Mouse (Mus musculus) CH12.LX (cell line): ENCODE measurements at regions not wholly inside any gene's neighbourhood (a gene's known extent, or its start where the extent isn't known, plus 50 kb on each side); places are given as distances from the start of the nearest gene placed in this dataset.

Experiments
- DNase-seq: peaks from one replicate; pipeline ENCODE4 v3.0.0-alpha.2; 2013; ENCODE audit errors: extremely low read depth
- H3K27ac ChIP-seq: 2 replicates; pipeline ENCODE4 v1.5.1; 2012; ENCODE audit warnings: low read depth, mild to moderate bottlenecking, control low read depth, moderate library complexity; ENCODE audit not compliant: insufficient read depth
- H3K27me3 ChIP-seq: replicated peaks from 2 replicates; pipeline ENCODE3; 2012; ENCODE audit warnings: inconsistent platforms
- H3K36me3 ChIP-seq, 2 experiments: replicated peaks in 1 of 2; 2 replicates each; pipeline versions ENCODE3 to v1.6.1; 2012; ENCODE audit warnings: inconsistent platforms in 1 of 2, low read length in 1 of 2, mild to moderate bottlenecking in 1 of 2, mixed read lengths in 1 of 2, moderate library complexity in 1 of 2; ENCODE audit not compliant: control insufficient read depth in 1 of 2, insufficient read depth in 1 of 2
- H3K4me1 ChIP-seq, 2 experiments: 2 replicates each; pipeline ENCODE4 v1.6.1; 2012; ENCODE audit warnings: inconsistent platforms in 1 of 2, moderate library complexity in 1 of 2; ENCODE audit not compliant: insufficient read depth in 2 of 2, control insufficient read depth in 1 of 2
- H3K4me2 ChIP-seq: 2 replicates; pipeline ENCODE4 v1.6.1; 2012; ENCODE audit warnings: low read depth, mild to moderate bottlenecking, control low read depth; ENCODE audit not compliant: poor library complexity, insufficient read depth, severe bottlenecking
- H3K4me3 ChIP-seq, 3 experiments: fragments of 150-350 bp in 1 of 3; sonication (generic) in 1 of 3; replicated peaks in 1 of 3; 2 replicates each; pipeline versions ENCODE3 to v1.5.1; 2011 to 2012; ENCODE audit warnings: low read depth in 2 of 3, low read length in 2 of 3, mild to moderate bottlenecking in 2 of 3, moderate library complexity in 2 of 3, control low read depth in 1 of 3, improper control_type of control experiment in 1 of 3, inconsistent platforms in 1 of 3, mixed read lengths in 1 of 3; ENCODE audit not compliant: poor library complexity in 1 of 3
- H3K79me2 ChIP-seq: replicated peaks from 2 replicates; pipeline ENCODE4 v1.6.1; 2012; ENCODE audit warnings: mild to moderate bottlenecking, moderate library complexity; ENCODE audit not compliant: control insufficient read depth, poor library complexity, insufficient read depth, severe bottlenecking; ENCODE audit errors: extremely low read depth
- H3K9ac ChIP-seq: 2 replicates; pipeline ENCODE4 v1.6.1; 2012; ENCODE audit warnings: low read depth, mild to moderate bottlenecking, control low read depth, moderate library complexity; ENCODE audit not compliant: insufficient read depth
- H3K9me3 ChIP-seq: replicated peaks from 2 replicates; pipeline ENCODE3; 2012; ENCODE audit warnings: low read length, inconsistent platforms, mixed read lengths
- BHLHE40 ChIP-seq: IDR thresholded peaks from 2 replicates; pipeline ENCODE4 v1.6.1; 2011; ENCODE audit warnings: mild to moderate bottlenecking, low read depth, low read length, improper control_type of control experiment
- CHD1 ChIP-seq: IDR thresholded peaks from 2 replicates; pipeline ENCODE4 v1.6.1; 2012; ENCODE audit warnings: low read depth, low read length, improper control_type of control experiment, inconsistent platforms
- CHD2 ChIP-seq: IDR thresholded peaks from 2 replicates; pipeline ENCODE4 v1.6.1; 2011; ENCODE audit warnings: low read length, improper control_type of control experiment
- CTCF ChIP-seq, 2 experiments: IDR thresholded peaks in 1 of 2; conservative IDR thresholded peaks in 1 of 2; 2 replicates each; pipeline ENCODE4 v1.5.1; 2011 to 2012; ENCODE audit warnings: low read depth in 2 of 2, low read length in 2 of 2, improper control_type of control experiment in 1 of 2, inconsistent platforms in 1 of 2, mild to moderate bottlenecking in 1 of 2, moderate library complexity in 1 of 2
- E2F4 ChIP-seq: IDR thresholded peaks from 2 replicates; pipeline ENCODE4 v1.6.1; 2011; ENCODE audit warnings: low read depth, low read length, improper control_type of control experiment; ENCODE audit not compliant: insufficient replicate concordance
- ELF1 ChIP-seq: IDR thresholded peaks from 2 replicates; pipeline ENCODE4 v1.6.1; 2014; ENCODE audit warnings: low read depth, mild to moderate bottlenecking, inconsistent platforms, low read length, improper control_type of control experiment
- EP300 ChIP-seq: IDR thresholded peaks from 2 replicates; pipeline ENCODE4 v1.6.1; 2011; ENCODE audit warnings: low read length, improper control_type of control experiment
- ETS1 ChIP-seq: conservative IDR thresholded peaks from 2 replicates; pipeline ENCODE4 v1.6.1; 2012; ENCODE audit warnings: low read depth, mild to moderate bottlenecking, inconsistent platforms, low read length, improper control_type of control experiment, moderate library complexity
- GABPA ChIP-seq: IDR thresholded peaks from 2 replicates; pipeline ENCODE4 v1.6.1; 2012; ENCODE audit warnings: low read depth, low read length, improper control_type of control experiment, inconsistent platforms; ENCODE audit not compliant: insufficient replicate concordance
- HCFC1 ChIP-seq: IDR thresholded peaks from 2 replicates; pipeline ENCODE4 v1.6.1; 2012; ENCODE audit warnings: low read depth, mild to moderate bottlenecking, inconsistent platforms, low read length, improper control_type of control experiment
- IRF4 ChIP-seq: IDR thresholded peaks from 2 replicates; pipeline ENCODE4 v1.6.1; 2014; ENCODE audit warnings: low read depth, mild to moderate bottlenecking, inconsistent platforms, low read length, improper control_type of control experiment
- JUN ChIP-seq: IDR thresholded peaks from 2 replicates; pipeline ENCODE4 v1.6.1; 2011; ENCODE audit warnings: low read depth, mild to moderate bottlenecking, low read length, improper control_type of control experiment, moderate library complexity; ENCODE audit not compliant: insufficient read depth
- JUND ChIP-seq: conservative IDR thresholded peaks from 2 replicates; pipeline ENCODE4 v1.6.1; 2011; ENCODE audit warnings: low read depth, low read length, improper control_type of control experiment
- KAT2A ChIP-seq: IDR thresholded peaks from 2 replicates; pipeline ENCODE4 v1.6.1; 2012; ENCODE audit warnings: low read length, improper control_type of control experiment, inconsistent platforms; ENCODE audit not compliant: insufficient replicate concordance
- MAFK ChIP-seq: IDR thresholded peaks from 2 replicates; pipeline ENCODE4 v1.6.1; 2011; ENCODE audit warnings: low read length, improper control_type of control experiment; ENCODE audit not compliant: insufficient replicate concordance
- MAX ChIP-seq: IDR thresholded peaks from 2 replicates; pipeline ENCODE4 v1.6.1; 2011; ENCODE audit warnings: low read length, improper control_type of control experiment
- MAZ ChIP-seq: IDR thresholded peaks from 2 replicates; pipeline ENCODE4 v1.6.1; 2012; ENCODE audit warnings: low read depth, mild to moderate bottlenecking, inconsistent platforms, low read length, improper control_type of control experiment, moderate library complexity
- MEF2A ChIP-seq: IDR thresholded peaks from 2 replicates; pipeline ENCODE4 v1.6.1; 2014; ENCODE audit warnings: low read depth, mild to moderate bottlenecking, inconsistent platforms, low read length, improper control_type of control experiment, borderline replicate concordance
- MYC ChIP-seq: IDR thresholded peaks from 2 replicates; pipeline ENCODE4 v1.6.1; 2011; ENCODE audit warnings: low read depth, mild to moderate bottlenecking, improper control_type of control experiment, low read length
- NELFE ChIP-seq: IDR thresholded peaks from 2 replicates; pipeline ENCODE4 v1.6.1; 2011; ENCODE audit warnings: low read depth, low read length, improper control_type of control experiment
- NRF1 ChIP-seq: IDR thresholded peaks from 2 replicates; pipeline ENCODE4 v1.6.1; 2014; ENCODE audit warnings: low read depth, mild to moderate bottlenecking, inconsistent platforms, low read length, improper control_type of control experiment, moderate library complexity
- PAX5 ChIP-seq: IDR thresholded peaks from 2 replicates; pipeline ENCODE4 v1.6.1; 2012; ENCODE audit warnings: low read length, inconsistent platforms, mixed read lengths
- POLR2A ChIP-seq: IDR thresholded peaks from 2 replicates; pipeline ENCODE4 v1.6.1; 2011; ENCODE audit warnings: low read depth, mild to moderate bottlenecking, improper control_type of control experiment, low read length
- POLR2AphosphoS2 ChIP-seq: IDR thresholded peaks from 2 replicates; pipeline ENCODE4 v1.6.1; 2011; ENCODE audit warnings: low read depth, low read length, improper control_type of control experiment
- RAD21 ChIP-seq: IDR thresholded peaks from 2 replicates; pipeline ENCODE4 v1.6.1; 2011; ENCODE audit warnings: low read depth, mild to moderate bottlenecking, low read length, improper control_type of control experiment, moderate library complexity
- RCOR1 ChIP-seq: conservative IDR thresholded peaks from 2 replicates; pipeline ENCODE4 v1.6.1; 2012; ENCODE audit warnings: low read depth, mild to moderate bottlenecking, inconsistent platforms, low read length, improper control_type of control experiment
- SIN3A ChIP-seq: IDR thresholded peaks from 2 replicates; pipeline ENCODE4 v1.6.1; 2012; ENCODE audit warnings: low read length, improper control_type of control experiment, inconsistent platforms
- SMC3 ChIP-seq: IDR thresholded peaks from 2 replicates; pipeline ENCODE4 v1.6.1; 2011; ENCODE audit warnings: low read depth, low read length, improper control_type of control experiment
- TBP ChIP-seq: conservative IDR thresholded peaks from 2 replicates; pipeline ENCODE4 v1.6.1; 2011; ENCODE audit warnings: low read depth, low read length, improper control_type of control experiment
- TCF12 ChIP-seq: IDR thresholded peaks from 2 replicates; pipeline ENCODE4 v1.6.1; 2014; ENCODE audit warnings: low read depth, mild to moderate bottlenecking, inconsistent platforms, low read length, improper control_type of control experiment
- UBTF ChIP-seq: IDR thresholded peaks from 2 replicates; pipeline ENCODE4 v1.6.1; 2012; ENCODE audit warnings: low read depth, mild to moderate bottlenecking, inconsistent platforms, low read length, improper control_type of control experiment, moderate library complexity
- USF1 ChIP-seq: IDR thresholded peaks from 2 replicates; pipeline ENCODE4 v1.6.1; 2014; ENCODE audit warnings: low read depth, mild to moderate bottlenecking, inconsistent platforms, low read length, improper control_type of control experiment
- USF2 ChIP-seq: conservative IDR thresholded peaks from 2 replicates; pipeline ENCODE4 v1.6.1; 2011; ENCODE audit warnings: low read depth, low read length, improper control_type of control experiment
- ZC3H11A ChIP-seq: IDR thresholded peaks from 2 replicates; pipeline ENCODE4 v1.6.1; 2012; ENCODE audit warnings: low read depth, mild to moderate bottlenecking, inconsistent platforms, low read length, improper control_type of control experiment
- ZKSCAN1 ChIP-seq: IDR thresholded peaks from 2 replicates; pipeline ENCODE4 v1.6.1; 2012; ENCODE audit warnings: low read depth, inconsistent platforms, low read length, improper control_type of control experiment, borderline replicate concordance
- ZMIZ1 ChIP-seq: IDR thresholded peaks from 2 replicates; pipeline ENCODE4 v1.6.1; 2012; ENCODE audit warnings: low read depth, mild to moderate bottlenecking, inconsistent platforms, low read length, improper control_type of control experiment
- ZNF384 ChIP-seq: IDR thresholded peaks from 2 replicates; pipeline ENCODE4 v1.6.1; 2012; ENCODE audit warnings: low read depth, low read length, improper control_type of control experiment, inconsistent platforms
- dilution Hi-C: fragments of 300-500 bp; cut with MboI; formaldehyde crosslinking; loops from 2 replicates; pipeline ENCODE4 v1.14.3; 2020; ENCODE audit warnings: low sequenced_read_pairs; ENCODE audit not compliant: extremely low pct_unique_long_range_greater_than_20kb, extremely low pct_ligation_motif_present
- in situ Hi-C: fragments of 300-500 bp; cut with MboI; formaldehyde crosslinking; loops from 3 replicates; pipeline ENCODE4 v1.14.3; 2019; ENCODE audit warnings: low sequenced_read_pairs, low pct_ligation_motif_present, low pct_unique_long_range_greater_than_20kb, mixed read lengths

DNA sequence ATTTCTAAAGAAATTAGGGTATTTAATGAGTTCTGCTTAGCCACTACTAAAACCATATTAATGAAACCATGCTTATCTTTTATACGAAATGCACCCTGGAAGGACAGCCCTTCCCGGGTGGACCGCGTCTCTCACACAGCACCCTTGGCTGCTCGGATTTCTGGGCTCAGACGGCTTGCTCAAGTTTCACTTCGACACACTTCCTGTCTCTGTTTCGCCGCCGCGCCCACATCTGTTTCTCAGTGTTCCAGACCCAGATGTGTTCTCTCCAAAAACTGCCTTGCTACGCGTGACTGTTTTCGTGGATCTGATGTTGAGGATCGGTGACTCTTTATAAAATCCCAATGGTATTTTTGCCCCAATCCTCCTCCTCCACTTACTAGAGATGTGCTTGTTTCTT lies 205.7 kb downstream of the Rnd3 start:
- H3K36me3 ChIP-seq: no peaks in the 10 kb centered on the region
- TF ChIP-seq ZKSCAN1 (no peak), UBTF (no peak), BHLHE40 (peak; percentile 61), MAZ (no peak), NRF1 (no peak), MAFK (no peak), NELFE (no peak), CHD2 (no peak), USF2 (no peak), JUN (no peak), JUND (no peak), RAD21 (no peak), MEF2A (no peak), POLR2A (no peak), SIN3A (0 out of 2 replicates have a peak, but pooled peaks have one; percentile 19), RCOR1 (no peak), TCF12 (no peak), POLR2AphosphoS2 (no peak), SMC3 (no peak), MAX (no peak; the same call in 1 of the 2 replicates), E2F4 (no peak), PAX5 (no peak), ZC3H11A (no peak), ZNF384 (no peak), TBP (no peak), CTCF (conservative IDR thresholded peaks at IDR 0.05 in 1 of 2, IDR thresholded peaks at IDR 0.05 in 1 of 2; ENCODE audit: low read depth in 2 of 2, low read length in 2 of 2) (no peak), HCFC1 (no peak), KAT2A (no peak), ZMIZ1 (no peak), ELF1 (peak; percentile 54; the same call in 1 of the 2 replicates), IRF4 (peak; percentile 45; the same call in 1 of the 2 replicates), USF1 (no peak), GABPA (no peak), ETS1 (no peak), EP300 (peak; percentile 70), CHD1 (no peak), MYC (no peak)
- dilution Hi-C loops (no loop called here), in situ Hi-C loops (no loop called here)
- no peaks in the 10 kb centered on the region for H3K79me2 ChIP-seq
- H3K9ac ChIP-seq: no peak overlapping the region
- H3K9me3 ChIP-seq: no peaks in the 10 kb centered on the region
- no peak overlapping the region for H3K27ac ChIP-seq
- peak; percentile 53 for DNase-seq
- H3K4me3 ChIP-seq: peak overlapping the region in 1 of 3 experiments; percentile 12
- H3K27me3 ChIP-seq: no peaks in the 10 kb centered on the region
- peaks cover 2 to 8% of the 10 kb centered on the region in 2 experiments; a peak in 2 of 4 replicates for H3K4me1 ChIP-seq
- peak overlapping the region; percentile 90 for H3K4me2 ChIP-seq
